Mouse (Mus musculus) liver, embryonic 14.5 days (tissue): ENCODE measurements around the gene Rbm45.

Source experiments
- CTCF ChIP-seq: IDR thresholded peaks from 2 replicates; pipeline ENCODE4 v1.5.1; 2016; ENCODE audit warnings: antibody characterized with exemption, low read depth, control low read depth
- EP300 ChIP-seq: IDR thresholded peaks from 2 replicates; pipeline ENCODE4 v1.6.1; 2016; ENCODE audit warnings: antibody characterized with exemption, low read depth

DNA sequence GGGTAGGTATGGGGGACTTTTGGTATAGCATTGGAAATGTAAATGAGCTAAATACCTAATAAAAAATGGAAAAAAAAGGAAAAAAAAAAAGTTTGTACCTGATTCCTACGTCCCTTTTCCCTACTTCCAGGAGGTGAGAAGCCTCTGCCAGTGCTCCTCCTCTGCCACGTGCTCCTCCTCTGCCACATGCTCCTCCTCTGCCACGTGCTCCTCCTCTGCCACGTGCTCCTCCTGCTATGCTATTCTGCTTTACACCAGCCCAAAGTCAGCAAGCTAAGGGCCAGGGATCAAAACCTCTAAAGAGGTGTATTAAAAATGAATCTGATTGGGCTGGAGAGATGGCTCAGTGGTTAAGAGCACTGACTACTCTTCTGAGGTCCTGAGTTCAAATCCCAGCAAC is 4.0 kb upstream of the Rbm45 start:
- TF ChIP-seq CTCF, result no peak
- no peak for TF ChIP-seq EP300
